17 mouse cellular contexts compared by ENCODE assay signal in the genomic region with DNA sequence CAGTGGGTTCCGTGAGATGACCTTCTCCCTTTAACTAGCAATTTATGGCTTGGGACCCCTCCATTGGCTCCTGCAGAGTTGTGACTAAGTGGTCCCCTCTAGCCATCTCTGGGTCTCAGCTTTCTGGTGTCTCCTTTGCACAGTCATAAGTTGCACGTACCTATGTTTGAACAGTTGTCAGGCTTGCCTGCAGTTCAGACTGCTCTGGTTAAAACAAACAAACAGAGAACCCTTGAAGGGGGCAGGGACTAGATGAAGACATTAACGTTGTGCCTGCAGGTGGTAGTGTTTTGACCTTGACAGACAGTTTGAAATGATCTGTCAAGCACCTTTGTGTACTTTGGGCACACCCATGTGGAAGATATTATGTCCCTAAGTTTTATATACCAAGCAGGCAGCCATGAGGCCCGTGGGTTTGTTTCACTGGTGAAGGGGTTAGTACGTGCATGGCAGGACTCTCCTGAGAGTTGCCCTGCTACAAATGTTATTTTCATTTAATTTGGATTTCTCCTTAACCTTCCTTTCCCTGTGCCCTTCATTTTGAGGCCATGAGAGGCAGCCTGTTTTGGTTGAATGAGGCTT.
DNase-seq lines count a peak whose midpoint lies in the region; ATAC-seq lines count a peak whose summit lies in the region.
"Had no signal": no experiment of that assay in that cellular context is flagged by ENCODE, and none has a peak within 500 bp of the region (broad histone marks: within the 10 kb centered on the region; RNA-seq: fewer than 3 reads in every experiment).

No protein-coding gene starts in this region.

- DNase-seq in embryo, embryonic 10 days (ENCODE audit: low spot score): peak; percentile 20
- no peak for DNase-seq in embryo, embryonic 10.5 days (ENCODE audit: low spot score)
- DNase-seq in lung, postnatal 25 days (ENCODE audit: low spot score): no peak
- DNase-seq in spleen, postnatal 10 days (ENCODE audit: low spot score in 2 of 2): no peak
- DNase-seq in cerebellum, postnatal 14 days: no peak
- DNase-seq in kidney, adult 9 months: no peak
- DNase-seq: adrenal gland, postnatal 14 days; cerebellum, postnatal 25 days; gastrocnemius, postnatal 10 days; kidney, postnatal 36 days; right cerebral cortex, adult 18-20 months had no signal

- no peaks in the 10 kb centered on the region for H3K27me3 ChIP-seq in lung, embryonic 16.5 days (ENCODE audit: control insufficient read depth, insufficient read depth, low read depth, low read length)
- no peaks in the 10 kb centered on the region for H3K27me3 ChIP-seq in intestine, embryonic 16.5 days (replicated peaks; ENCODE audit: control insufficient read depth, insufficient read depth, low read length)
- H3K27me3 ChIP-seq: midbrain, embryonic 13.5 days; neural tube, embryonic 12.5 days had no signal

- H3K4me2 ChIP-seq in lung, embryonic 16.5 days (ENCODE audit: low read depth, low read length): no peak overlapping the region
- no peak overlapping the region for H3K4me2 ChIP-seq in intestine, embryonic 16.5 days (ENCODE audit: low read depth, low read length)
- H3K4me2 ChIP-seq: liver, embryonic 11.5 days; midbrain, embryonic 13.5 days; neural tube, embryonic 12.5 days had no signal

- H3K4me1 ChIP-seq in lung, embryonic 16.5 days (replicated peaks; ENCODE audit: control insufficient read depth, insufficient read depth, low read length): peaks cover 3% of the 10 kb centered on the region; the same call in 1 of the 2 replicates
- H3K4me1 ChIP-seq in intestine, embryonic 16.5 days (ENCODE audit: control insufficient read depth, insufficient read depth, low read length): peaks cover 3% of the 10 kb centered on the region; the same call in 1 of the 2 replicates
- H3K4me1 ChIP-seq: midbrain, embryonic 13.5 days; neural tube, embryonic 12.5 days had no signal

- 40% methylated on average over 5 of the region's 5 CpGs for WGBS in lung, embryonic 16.5 days
- WGBS in intestine, embryonic 16.5 days: 49% methylated on average over 5 of the region's 5 CpGs

- H3K9me3 ChIP-seq in lung, embryonic 16.5 days (ENCODE audit: control insufficient read depth, low read length): no peaks in the 10 kb centered on the region
- no peaks in the 10 kb centered on the region for H3K9me3 ChIP-seq in intestine, embryonic 16.5 days (ENCODE audit: control insufficient read depth, low read length)
- H3K9me3 ChIP-seq: midbrain, embryonic 13.5 days; neural tube, embryonic 12.5 days had no signal

- ATAC-seq in lung, embryonic 16.5 days (ENCODE audit: low read depth): peak; percentile 93
- peak; percentile 90 for ATAC-seq in intestine, embryonic 16.5 days
- ATAC-seq: forebrain, embryonic 14.5 days; midbrain, embryonic 13.5 days had no signal

- peak overlapping the region; percentile 73 for H3K27ac ChIP-seq in lung, embryonic 16.5 days (ENCODE audit: low read length)
- H3K27ac ChIP-seq in intestine, embryonic 16.5 days (ENCODE audit: low read length): peak overlapping the region; percentile 4; the same call in 1 of the 2 replicates
- H3K27ac ChIP-seq: midbrain, embryonic 13.5 days; neural tube, embryonic 12.5 days had no signal

- no peak overlapping the region for H3K9ac ChIP-seq in lung, embryonic 16.5 days (ENCODE audit: low read length)
- H3K9ac ChIP-seq in intestine, embryonic 16.5 days (ENCODE audit: low read depth, low read length): no peak overlapping the region
- H3K9ac ChIP-seq: midbrain, embryonic 13.5 days; neural tube, embryonic 12.5 days had no signal

- no peaks in the 10 kb centered on the region for H3K36me3 ChIP-seq in lung, embryonic 16.5 days (ENCODE audit: control insufficient read depth, insufficient read depth, low read length)
- no peaks in the 10 kb centered on the region for H3K36me3 ChIP-seq in intestine, embryonic 16.5 days (ENCODE audit: control insufficient read depth, insufficient read depth, low read length)
- H3K36me3 ChIP-seq: midbrain, embryonic 13.5 days; neural tube, embryonic 12.5 days had no signal

- no peak overlapping the region for H3K4me3 ChIP-seq in lung, embryonic 16.5 days (ENCODE audit: low read length)
- H3K4me3 ChIP-seq in intestine, embryonic 16.5 days (ENCODE audit: low read length): no peak overlapping the region
- H3K4me3 ChIP-seq: midbrain, embryonic 13.5 days; neural tube, embryonic 12.5 days had no signal
